Mouse (Mus musculus): Measurements from ENCODE around the gene D10Jhu81e.
A peak's percentile ranks its signal among the peaks of the same experiment; 100 is the strongest.
"Not testable (repeated sequence)": the region's sequence is repeated elsewhere in the genome, so short reads cannot be mapped to it uniquely, and the experiment has no call there.

The D10Jhu81e gene

GRCm38 (mm10) chr10:78129423-78129822 lies 40.2 kb downstream of the D10Jhu81e start:
- DNase-seq (ENCODE audit: low spot score): no peak

- no peak for DNase-seq (ENCODE audit: low spot score)
Measured at GRCm38 (mm10) chr10:78128647-78129046, 40.9 kb downstream of the D10Jhu81e start.

- no peak for DNase-seq (ENCODE audit: low spot score)
Measured at GRCm38 (mm10) chr10:78127931-78128330, 41.7 kb downstream of the D10Jhu81e start.

GRCm38 (mm10) chr10:78127046-78127870 lies 42.3 kb downstream of the D10Jhu81e start:
- no peak for DNase-seq (ENCODE audit: low spot score)

- no peak for DNase-seq (ENCODE audit: low spot score)
Measured at GRCm38 (mm10) chr10:78126311-78126710, 43.3 kb downstream of the D10Jhu81e start.

GRCm38 (mm10) chr10:78125061-78125460 lies 44.5 kb downstream of the D10Jhu81e start:
- DNase-seq (ENCODE audit: low spot score): not testable (repeated sequence)

- DNase-seq (ENCODE audit: low spot score): peak; percentile 75
Measured at GRCm38 (mm10) chr10:78124137-78124536, 45.4 kb downstream of the D10Jhu81e start.

GRCm38 (mm10) chr10:78119422-78119821 lies 50.2 kb downstream of the D10Jhu81e start:
- DNase-seq (ENCODE audit: low spot score): no peak

GRCm38 (mm10) chr10:78115153-78115552 lies 54.4 kb downstream of the D10Jhu81e start:
- no peak for DNase-seq (ENCODE audit: low spot score)

GRCm38 (mm10) chr10:78114521-78115092 lies 55.0 kb downstream of the D10Jhu81e start:
- DNase-seq (ENCODE audit: low spot score): no peak
